Mouse (Mus musculus) forebrain, postnatal 0 days (tissue): ENCODE data around the gene Fancm. TPM values are rescaled to one million over a fixed set of nuclear protein-coding genes. Genes with fewer than 3 reads are reported as not detected.

ENCODE experiments used
- ATAC-seq: fragments of 200-750 bp; cut with Nextera tagmentation; 2 replicates; pipeline ENCODE4 v1.8.0; 2017; ENCODE audit warnings: mild to moderate bottlenecking, moderate library complexity
- DNase-seq: peaks from one replicate; pipeline ENCODE4 v3.0.0-alpha.2; 2015
- H3K27ac ChIP-seq: fragments of 300-500 bp; sonication (generic); 2 replicates; pipeline ENCODE4 v1.5.1; 2014; ENCODE audit warnings: low read depth, mild to moderate bottlenecking, antibody characterized with exemption, low read length, moderate library complexity, mixed read lengths
- H3K27me3 ChIP-seq: fragments of 300-500 bp; sonication (generic); 2 replicates; pipeline ENCODE4 v1.6.1; 2014; ENCODE audit warnings: mild to moderate bottlenecking, low read length, mixed read lengths; ENCODE audit not compliant: insufficient read depth
- H3K36me3 ChIP-seq: fragments of 300-500 bp; sonication (generic); 2 replicates; pipeline ENCODE4 v1.6.1; 2014; ENCODE audit warnings: mild to moderate bottlenecking, moderate library complexity; ENCODE audit not compliant: insufficient read depth
- H3K4me1 ChIP-seq: fragments of 300-500 bp; sonication (generic); 2 replicates; pipeline ENCODE4 v1.6.1; 2014; ENCODE audit warnings: antibody characterized with exemption; ENCODE audit not compliant: insufficient read depth
- H3K4me2 ChIP-seq: fragments of 300-500 bp; sonication (generic); 2 replicates; pipeline ENCODE4 v1.6.1; 2014; ENCODE audit warnings: low read depth, mild to moderate bottlenecking, moderate library complexity
- H3K4me3 ChIP-seq: fragments of 300-500 bp; sonication (generic); 2 replicates; pipeline ENCODE4 v1.5.1; 2014; ENCODE audit warnings: low read depth, low read length, mixed read lengths
- H3K9ac ChIP-seq: fragments of 300-500 bp; sonication (generic); 2 replicates; pipeline ENCODE4 v1.6.1; 2014; ENCODE audit warnings: mild to moderate bottlenecking
- H3K9me3 ChIP-seq: fragments of 300-500 bp; sonication (generic); 2 replicates; pipeline ENCODE4 v1.6.1; 2016; ENCODE audit warnings: low read length
- CTCF ChIP-seq: sonication (generic); IDR thresholded peaks from 2 replicates; pipeline ENCODE4 v1.5.1; 2016; ENCODE audit warnings: antibody characterized with exemption, control low read depth, low read depth
- WGBS: fragments of 180-500 bp; shearing (Covaris S2); extraction: QIAGEN DNeasy Blood & Tissue Kit; methylation state at CpG from one replicate; pipeline ENCODE4 v1.1.7; 2014; 5-methylcytosine and 5-hydroxymethylcytosine counted together
- polyA plus RNA-seq: library from polyadenylated mRNA; unstranded; fragments of >200 nt; fragmentation: Nextera tagmentation; extraction: Ambion mirVana; gene quantifications from 2 replicates; pipeline ENCODE4 v1.2.1, GENCODE M21; 2015
- total RNA-seq: library from RNA; depleted of rRNA; stranded (reverse); fragments of >200 nt; gene quantifications from 2 replicates; pipeline ENCODE4 v1.2.3, GENCODE M21; 2014

The Fancm gene
- total and polyA plus RNA-seq, 2 experiments from 2014 or later, result 8.3 to 22.8 TPM

DNA sequence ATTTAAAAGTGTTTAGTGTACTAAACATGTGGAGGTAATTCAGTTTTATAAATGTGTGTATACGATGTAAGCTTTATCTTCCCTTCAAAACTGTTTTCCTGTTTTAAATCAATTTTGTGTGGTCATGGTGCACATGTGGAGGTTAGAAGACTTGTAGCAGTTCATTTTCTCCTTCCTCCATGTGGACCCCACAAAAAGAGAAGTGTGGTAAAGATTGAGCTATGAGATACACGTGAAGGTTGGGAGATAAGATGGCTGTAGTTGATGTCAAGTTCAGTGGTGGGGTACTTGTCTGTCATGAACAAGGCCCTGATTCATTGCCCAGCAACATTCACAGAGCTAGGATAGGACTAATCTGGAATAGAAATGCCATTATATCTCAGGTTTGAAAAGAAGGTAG lies 17.2 kb upstream of the Fancm start:
- no peak overlapping the region for H3K27ac ChIP-seq
- H3K4me2 ChIP-seq, result no peak overlapping the region
- no peak for ATAC-seq
- no peak overlapping the region for H3K9ac ChIP-seq
- H3K9me3 ChIP-seq, result no peaks in the 10 kb centered on the region
- H3K36me3 ChIP-seq, result peaks cover 40% of the 10 kb centered on the region
- WGBS, result 84% methylated on average over 2 of the region's 2 CpGs
- DNase-seq, result no peak
- H3K4me3 ChIP-seq, result no peak overlapping the region
- no peak for TF ChIP-seq CTCF
- H3K4me1 ChIP-seq, result no peaks in the 10 kb centered on the region
- no peaks in the 10 kb centered on the region for H3K27me3 ChIP-seq

DNA sequence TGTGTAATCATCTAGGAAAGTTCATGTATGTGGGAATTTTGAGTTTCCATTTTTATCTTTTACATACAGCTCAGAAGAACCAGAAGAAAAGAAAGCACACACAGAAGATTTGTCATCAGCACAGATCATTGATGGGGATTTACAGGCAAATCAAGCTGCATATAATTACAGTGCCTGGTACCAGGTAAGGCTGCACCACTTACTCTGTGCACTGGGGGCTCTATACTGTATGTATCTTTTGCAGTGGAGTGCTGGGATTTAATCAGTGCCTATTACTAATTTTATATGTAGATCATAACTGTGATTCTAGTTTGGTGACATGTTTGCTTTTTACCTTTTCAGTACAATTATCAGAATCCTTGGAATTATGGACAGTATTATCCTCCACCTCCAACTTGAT lies 14.3 kb upstream of the Fancm start:
- no peak for DNase-seq
- H3K4me1 ChIP-seq, result no peaks in the 10 kb centered on the region
- ATAC-seq, result peak; percentile 65; the same call in 1 of the 2 replicates
- H3K4me2 ChIP-seq, result no peak overlapping the region
- 0 out of 2 replicates have a peak, but pooled peaks have one; percentile 14 for TF ChIP-seq CTCF
- H3K27me3 ChIP-seq, result no peaks in the 10 kb centered on the region
- H3K36me3 ChIP-seq, result peaks cover 44% of the 10 kb centered on the region
- no peak overlapping the region for H3K4me3 ChIP-seq
- H3K9me3 ChIP-seq, result no peaks in the 10 kb centered on the region
- no peak overlapping the region for H3K27ac ChIP-seq
- H3K9ac ChIP-seq, result no peak overlapping the region

DNA sequence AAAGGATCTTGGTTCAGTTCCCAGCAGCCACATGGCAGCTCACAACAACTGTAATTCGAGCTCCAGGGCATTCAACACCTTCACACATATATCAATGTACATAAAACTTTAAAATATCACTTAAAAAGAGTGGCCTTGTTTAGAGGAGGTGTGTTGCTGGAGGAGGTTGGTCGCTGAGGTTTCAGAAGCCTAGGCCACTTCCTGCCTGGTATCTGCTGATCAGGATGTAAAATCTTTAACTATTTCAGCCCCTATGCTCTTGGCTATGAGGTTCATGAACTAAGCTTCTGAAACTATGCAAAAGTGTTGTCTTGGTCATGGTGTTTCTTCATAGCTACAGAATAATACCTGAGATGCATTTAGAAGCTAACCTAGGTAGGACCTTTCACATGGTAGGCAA lies 10.2 kb upstream of the Fancm start:
- no peaks in the 10 kb centered on the region for H3K9me3 ChIP-seq
- TF ChIP-seq CTCF, result no peak
- no peak for ATAC-seq
- H3K4me1 ChIP-seq, result no peaks in the 10 kb centered on the region
- DNase-seq, result no peak
- H3K4me2 ChIP-seq, result no peak overlapping the region
- WGBS, result 80% methylated on average over 2 of the region's 2 CpGs
- no peak overlapping the region for H3K27ac ChIP-seq
- no peak overlapping the region for H3K9ac ChIP-seq
- no peaks in the 10 kb centered on the region for H3K27me3 ChIP-seq
- H3K4me3 ChIP-seq, result no peak overlapping the region
- peaks cover 45% of the 10 kb centered on the region for H3K36me3 ChIP-seq

DNA sequence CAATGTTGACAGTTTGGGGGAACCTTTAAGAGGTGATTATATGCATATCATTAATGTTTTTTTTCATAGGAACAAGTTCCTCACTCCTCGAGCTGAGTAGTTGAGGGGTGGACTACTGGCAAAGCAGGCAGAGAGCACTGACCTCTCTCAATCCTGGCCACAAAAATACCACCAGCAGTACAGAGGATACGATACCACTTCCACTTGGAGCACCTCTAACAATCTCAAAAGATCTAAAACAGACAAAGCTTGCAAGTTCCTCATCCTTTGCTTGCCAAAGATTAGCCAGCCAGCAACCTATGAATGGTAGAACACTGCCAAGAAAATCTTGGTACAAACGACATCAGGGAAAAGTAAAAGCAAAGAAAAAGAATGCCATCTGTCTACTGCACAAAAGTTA lies 9.2 kb upstream of the Fancm start:
- WGBS, result 33% methylated on average over 3 of the region's 3 CpGs
- Histone ChIP-seq H3K9me3 (no peaks in the 10 kb centered on the region), H3K36me3 (peaks cover 40% of the 10 kb centered on the region), H3K4me2 (no peak overlapping the region), H3K9ac (no peak overlapping the region), H3K4me3 (no peak overlapping the region), H3K4me1 (no peaks in the 10 kb centered on the region), H3K27me3 (no peaks in the 10 kb centered on the region), H3K27ac (no peak overlapping the region)
- ATAC-seq, result no peak
- TF ChIP-seq CTCF, result no peak
- no peak for DNase-seq

DNA sequence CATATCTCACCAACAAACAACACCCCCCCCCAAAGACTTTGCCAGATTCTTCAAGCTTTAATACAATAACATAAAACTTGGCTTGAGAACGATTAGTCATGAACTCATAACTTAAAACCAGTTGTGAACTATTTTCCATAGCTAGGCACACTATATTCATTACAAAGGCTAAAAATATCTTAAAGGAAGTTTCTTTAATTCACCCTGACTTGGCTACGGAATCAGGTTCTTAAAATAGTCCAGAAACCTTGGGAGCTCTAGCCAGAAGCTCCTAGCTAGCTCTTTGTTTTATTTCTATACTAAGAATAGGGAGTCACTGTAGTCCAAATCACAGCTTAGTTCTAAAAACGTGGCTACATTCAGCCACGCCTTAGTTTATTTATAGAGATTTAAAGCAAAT lies 7.0 kb upstream of the Fancm start:
- no peak overlapping the region for H3K27ac ChIP-seq
- ATAC-seq (no peak), DNase-seq (no peak)
- H3K9me3 ChIP-seq, result no peaks in the 10 kb centered on the region
- no peaks in the 10 kb centered on the region for H3K27me3 ChIP-seq
- 74% methylated on average over 4 of the region's 4 CpGs for WGBS
- H3K4me3 ChIP-seq, result no peak overlapping the region
- no peak for TF ChIP-seq CTCF
- no peaks in the 10 kb centered on the region for H3K4me1 ChIP-seq
- H3K4me2 ChIP-seq, result no peak overlapping the region
- H3K9ac ChIP-seq, result no peak overlapping the region
- H3K36me3 ChIP-seq, result peaks cover 27% of the 10 kb centered on the region

DNA sequence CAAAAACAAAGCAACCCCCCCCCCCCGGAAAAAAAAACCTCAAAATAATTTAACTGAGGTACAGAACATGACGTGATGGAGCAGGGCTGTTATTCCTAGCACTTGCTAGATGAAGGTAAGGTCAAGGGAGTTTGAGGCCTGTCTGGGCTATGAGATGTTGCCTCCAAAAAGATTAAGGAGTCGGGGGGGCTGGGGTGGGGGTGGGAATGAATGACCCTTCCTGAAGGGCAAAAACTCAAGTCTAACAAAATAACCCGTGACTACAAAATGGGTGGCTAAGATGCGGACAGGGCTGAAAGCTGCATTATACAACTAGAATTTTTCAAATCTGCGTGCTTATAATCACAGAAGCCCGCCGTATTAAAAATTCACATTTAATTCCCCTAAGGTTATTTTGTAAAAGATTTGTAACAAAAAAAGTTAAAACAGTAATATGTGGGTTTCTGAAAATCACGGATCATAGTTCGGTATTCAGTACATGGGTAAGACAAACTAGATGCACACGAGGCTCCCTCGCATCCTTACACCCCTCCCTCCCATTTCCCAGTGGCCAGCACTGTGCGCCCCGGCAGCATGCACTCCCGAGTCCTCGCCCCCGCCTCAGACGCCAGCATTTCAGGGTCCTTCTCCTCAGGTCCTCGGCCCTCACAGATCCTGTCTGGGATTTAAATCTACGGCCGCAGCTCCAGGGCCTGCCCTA lies 2.3 kb upstream of the Fancm start:
- ATAC-seq, result peak; percentile 58
- 3% methylated on average over 21 of the region's 21 CpGs for WGBS

DNA sequence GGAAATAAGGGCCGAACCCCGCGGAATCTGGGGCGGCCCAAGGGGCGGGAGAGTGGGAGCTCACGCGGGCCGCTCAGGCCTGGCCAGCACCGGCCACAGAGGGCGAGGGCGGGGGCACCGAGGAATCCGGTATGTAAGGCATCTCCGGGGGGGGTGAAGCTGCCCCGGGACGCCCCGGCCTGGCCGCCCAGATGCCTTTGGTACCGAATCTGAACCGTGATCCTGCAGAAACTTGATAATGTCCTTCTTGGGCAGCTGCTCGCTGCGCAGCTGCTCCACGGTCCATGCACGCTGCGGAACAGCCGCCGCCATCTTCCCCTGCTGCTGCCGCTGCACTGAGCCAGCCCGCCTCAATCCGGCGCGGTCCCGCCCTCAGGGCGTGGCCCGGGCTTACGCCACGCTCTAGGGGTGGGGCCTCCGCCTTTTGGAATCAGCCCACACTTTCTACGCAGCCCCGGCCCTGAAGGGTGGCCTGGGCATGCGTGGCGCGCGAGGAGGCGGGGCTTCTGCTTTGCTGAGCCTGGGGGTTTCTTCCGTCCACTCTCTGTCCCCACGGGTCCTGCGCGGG lies 1.7 kb upstream of the Fancm start, which contains the start of gene Fkbp3:
Gene Fkbp3, minus strand, starts transcription at position 397 of the 568 bp plus-strand sequence.
- Histone ChIP-seq H3K9ac (peak within 1 kb of the TSS; percentile 98), H3K36me3 (peaks cover 5% of the 10 kb centered on the region; the same call in 1 of the 2 replicates), H3K27me3 (no peaks in the 10 kb centered on the region), H3K4me1 (peaks cover 15% of the 10 kb centered on the region; the same call in 1 of the 2 replicates), H3K4me2 (peak within 1 kb of the TSS; percentile 83), H3K9me3 (no peaks in the 10 kb centered on the region), H3K4me3 (peak within 1 kb of the TSS; percentile 90), H3K27ac (peak within 1 kb of the TSS; percentile 97)
- TF ChIP-seq CTCF, result no peak
- DNase-seq (peak; percentile 99), ATAC-seq (peak; percentile 98)
- 0% methylated on average over 48 of the region's 49 CpGs for WGBS

More for the DNA sequence above, 2.3 kb upstream of the Fancm start:
- peak overlapping the region; percentile 97 for H3K27ac ChIP-seq
- TF ChIP-seq CTCF, result no peak
- H3K4me1 ChIP-seq, result peaks cover 15% of the 10 kb centered on the region; the same call in 1 of the 2 replicates
- H3K27me3 ChIP-seq, result no peaks in the 10 kb centered on the region
- no peak for DNase-seq
- peak overlapping the region; percentile 98 for H3K9ac ChIP-seq
- H3K9me3 ChIP-seq, result no peaks in the 10 kb centered on the region
- H3K36me3 ChIP-seq, result peaks cover 10% of the 10 kb centered on the region; the same call in 1 of the 2 replicates
- H3K4me2 ChIP-seq, result peak overlapping the region; percentile 83
- H3K4me3 ChIP-seq, result peak overlapping the region; percentile 90
